Mouse (Mus musculus): ENCODE measurements around the gene Hfe.

GRCm38 (mm10) chr13:23708041-23708440 is 2.6 kb downstream of the Hfe start:
- TF ChIP-seq CTCF (IDR thresholded peaks at IDR 0.05; ENCODE audit: insufficient read depth, low read depth, low read length) = no peak
- TF ChIP-seq POLR2A (IDR thresholded peaks at IDR 0.05; ENCODE audit: insufficient read depth, low read depth, low read length) = no peak

Measured in olfactory bulb, adult 2 months (tissue).